Mouse (Mus musculus) stomach, postnatal 0 days (tissue): ENCODE results near the gene Retreg1. TPM values are rescaled to one million over a fixed set of nuclear protein-coding genes. Genes with fewer than 3 reads are reported as not detected.
A peak's percentile ranks its signal among the peaks of the same experiment; 100 is the strongest.
"Not testable (repeated sequence)": the region's sequence is repeated elsewhere in the genome, so short reads cannot be mapped to it uniquely, and the experiment has no call there.

Experiments
- ATAC-seq: fragments of 200-750 bp; cut with Nextera tagmentation; 2 replicates; pipeline ENCODE4 v1.8.0; 2017; ENCODE audit not compliant: low FRiP score, low TSS enrichment
- DNase-seq: peaks from one replicate; pipeline ENCODE4 v3.0.0-alpha.2; 2016; ENCODE audit warnings: low spot score
- H3K27ac ChIP-seq: fragments of 300-500 bp; sonication (generic); replicated peaks from 2 replicates; pipeline ENCODE4 v1.5.1; 2014; ENCODE audit warnings: mild to moderate bottlenecking, control low read depth
- H3K27me3 ChIP-seq: fragments of 300-500 bp; sonication (generic); 2 replicates; pipeline ENCODE4 v1.6.1; 2014; ENCODE audit warnings: low read length; ENCODE audit not compliant: control insufficient read depth, insufficient read depth
- H3K36me3 ChIP-seq: fragments of 300-500 bp; sonication (generic); 2 replicates; pipeline ENCODE4 v1.6.1; 2014; ENCODE audit warnings: low read length, mixed read lengths; ENCODE audit not compliant: control insufficient read depth, insufficient read depth
- H3K4me1 ChIP-seq: fragments of 300-500 bp; sonication (generic); replicated peaks from 2 replicates; pipeline ENCODE4 v1.6.1; 2014; ENCODE audit warnings: antibody characterized with exemption; ENCODE audit not compliant: control insufficient read depth, insufficient read depth
- H3K4me2 ChIP-seq: fragments of 300-500 bp; sonication (generic); replicated peaks from 2 replicates; pipeline ENCODE4 v1.6.1; 2014; ENCODE audit warnings: low read depth, mild to moderate bottlenecking, control low read depth, moderate library complexity
- H3K4me3 ChIP-seq: fragments of 300-500 bp; sonication (generic); 2 replicates; pipeline ENCODE4 v1.5.1; 2014; ENCODE audit warnings: low read depth, low read length, control low read depth
- H3K9ac ChIP-seq: fragments of 300-500 bp; sonication (generic); 2 replicates; pipeline ENCODE4 v1.6.1; 2014; ENCODE audit warnings: mild to moderate bottlenecking, low read length, control low read depth, mixed read lengths
- H3K9me3 ChIP-seq: fragments of 300-500 bp; sonication (generic); 2 replicates; pipeline ENCODE4 v1.6.1; 2016; ENCODE audit warnings: low read length; ENCODE audit not compliant: control insufficient read depth
- CTCF ChIP-seq: IDR thresholded peaks from 2 replicates; pipeline ENCODE4 v1.5.1; 2016; ENCODE audit warnings: antibody characterized with exemption, low read depth, mild to moderate bottlenecking, moderate library complexity
- EP300 ChIP-seq: optimal IDR thresholded peaks from 2 replicates; pipeline ENCODE3; 2016; ENCODE audit warnings: antibody characterized with exemption
- WGBS: fragments of 180-500 bp; shearing (Covaris S2); extraction: QIAGEN DNeasy Blood & Tissue Kit; methylation state at CpG from one replicate; pipeline ENCODE4 v1.1.7; 2014; 5-methylcytosine and 5-hydroxymethylcytosine counted together
- polyA plus RNA-seq: library from polyadenylated mRNA; unstranded; fragments of >200 nt; fragmentation: Nextera tagmentation; extraction: Ambion mirVana; gene quantifications from 2 replicates; pipeline ENCODE4 v1.2.1, GENCODE M21; 2015

Gene Retreg1
- polyA plus RNA-seq, 1 experiment from 2014 or later, result 32.8 TPM

DNA sequence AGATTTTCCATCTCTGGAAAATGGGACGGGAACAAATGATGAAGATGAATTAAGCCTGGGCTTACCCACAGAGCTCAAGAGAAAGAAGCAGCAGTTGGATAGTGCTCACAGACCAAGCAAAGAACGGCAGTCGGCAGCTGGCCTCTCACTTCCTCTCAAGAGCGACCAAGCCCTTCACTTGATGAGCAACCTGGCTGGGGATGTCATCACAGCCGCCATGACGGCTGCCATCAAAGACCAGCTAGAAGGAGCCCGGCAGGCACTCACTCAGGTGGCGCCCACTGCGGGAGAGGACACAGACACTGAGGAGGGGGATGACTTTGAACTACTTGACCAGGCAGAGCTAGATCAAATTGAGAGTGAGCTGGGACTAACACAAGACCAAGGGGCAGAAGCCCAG, 128.6 kb downstream of the Retreg1 start:
- Histone ChIP-seq H3K4me2 (no peak overlapping the region), H3K9ac (no peak overlapping the region), H3K4me1 (no peaks in the 10 kb centered on the region), H3K36me3 (0 out of 2 replicates have a peak, but pooled peaks cover 2% of the 10 kb centered on the region), H3K4me3 (no peak overlapping the region), H3K9me3 (no peaks in the 10 kb centered on the region), H3K27ac (no peak overlapping the region), H3K27me3 (no peaks in the 10 kb centered on the region)
- ATAC-seq, result no peak
- DNase-seq, result no peak
- 84% methylated on average over 9 of the region's 9 CpGs for WGBS
- TF ChIP-seq CTCF, result no peak
- TF ChIP-seq EP300, result no peak

- Histone ChIP-seq H3K4me3 (no peak overlapping the region), H3K36me3 (0 out of 2 replicates have a peak, but pooled peaks cover 2% of the 10 kb centered on the region), H3K27ac (no peak overlapping the region), H3K9ac (no peak overlapping the region), H3K4me1 (no peaks in the 10 kb centered on the region), H3K27me3 (no peaks in the 10 kb centered on the region), H3K9me3 (no peaks in the 10 kb centered on the region), H3K4me2 (no peak overlapping the region)
- TF ChIP-seq EP300 (no peak), CTCF (no peak)
- 86% methylated on average over 5 of the region's 5 CpGs for WGBS
- DNase-seq (no peak), ATAC-seq (no peak)
These were observed 129.8 kb downstream of the Retreg1 start for GRCm38 (mm10) chr15:25972758-25973157.

DNA sequence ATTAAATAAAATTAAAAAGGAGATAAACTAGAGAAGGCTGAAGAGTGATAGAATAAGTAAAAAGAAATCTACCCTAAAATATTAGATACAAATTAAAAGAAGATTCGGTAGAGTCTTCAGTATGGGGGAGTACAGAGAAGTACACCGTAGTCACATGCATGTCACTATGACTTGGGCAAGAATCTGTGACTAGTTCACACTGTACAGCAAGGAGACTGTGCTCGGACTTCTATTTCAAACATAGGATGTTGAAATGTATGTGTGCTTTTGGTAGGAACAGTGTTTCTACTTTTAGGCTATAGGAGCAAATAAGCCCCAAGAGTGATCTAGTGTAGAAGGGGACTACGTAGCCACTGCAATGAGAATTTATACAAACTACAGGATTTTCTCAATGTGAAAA, 131.4 kb downstream of the Retreg1 start:
- no peaks in the 10 kb centered on the region for H3K4me1 ChIP-seq
- no peak for DNase-seq
- ATAC-seq, result no peak
- no peaks in the 10 kb centered on the region for H3K27me3 ChIP-seq
- no peak overlapping the region for H3K4me2 ChIP-seq
- TF ChIP-seq EP300 (no peak), CTCF (no peak)
- H3K27ac ChIP-seq, result no peak overlapping the region
- H3K4me3 ChIP-seq, result no peak overlapping the region
- H3K36me3 ChIP-seq, result 0 out of 2 replicates have a peak, but pooled peaks cover 2% of the 10 kb centered on the region
- no peak overlapping the region for H3K9ac ChIP-seq
- H3K9me3 ChIP-seq, result no peaks in the 10 kb centered on the region
- WGBS, result 92% methylated on average over 4 of the region's 4 CpGs

- Histone ChIP-seq H3K4me3 (no peak overlapping the region), H3K9ac (no peak overlapping the region), H3K4me2 (no peak overlapping the region), H3K36me3 (0 out of 2 replicates have a peak, but pooled peaks cover 2% of the 10 kb centered on the region), H3K27ac (no peak overlapping the region), H3K27me3 (no peaks in the 10 kb centered on the region), H3K9me3 (no peaks in the 10 kb centered on the region), H3K4me1 (no peaks in the 10 kb centered on the region)
- DNase-seq, result no peak
- ATAC-seq, result no peak
- no peak for TF ChIP-seq CTCF
- no peak for TF ChIP-seq EP300
- 90% methylated on average over 6 of the region's 6 CpGs for whole genome bisulfite sequencing
These were observed 132.8 kb downstream of the Retreg1 start for GRCm38 (mm10) chr15:25975810-25976209.

GRCm38 (mm10) chr15:25983614-25984013, 140.6 kb downstream of the Retreg1 start:
- H3K4me1 ChIP-seq, DNase-seq, H3K36me3 ChIP-seq, ATAC-seq, H3K27me3 ChIP-seq, H3K9me3 ChIP-seq: not testable (repeated sequence)
- WGBS, result 20% methylated on average over 6 of the region's 6 CpGs
- Histone ChIP-seq H3K4me2 (peak overlapping the region; percentile 54), H3K27ac (peak overlapping the region; percentile 69), H3K4me3 (peak overlapping the region; percentile 97), H3K9ac (peak overlapping the region; percentile 59)

DNA sequence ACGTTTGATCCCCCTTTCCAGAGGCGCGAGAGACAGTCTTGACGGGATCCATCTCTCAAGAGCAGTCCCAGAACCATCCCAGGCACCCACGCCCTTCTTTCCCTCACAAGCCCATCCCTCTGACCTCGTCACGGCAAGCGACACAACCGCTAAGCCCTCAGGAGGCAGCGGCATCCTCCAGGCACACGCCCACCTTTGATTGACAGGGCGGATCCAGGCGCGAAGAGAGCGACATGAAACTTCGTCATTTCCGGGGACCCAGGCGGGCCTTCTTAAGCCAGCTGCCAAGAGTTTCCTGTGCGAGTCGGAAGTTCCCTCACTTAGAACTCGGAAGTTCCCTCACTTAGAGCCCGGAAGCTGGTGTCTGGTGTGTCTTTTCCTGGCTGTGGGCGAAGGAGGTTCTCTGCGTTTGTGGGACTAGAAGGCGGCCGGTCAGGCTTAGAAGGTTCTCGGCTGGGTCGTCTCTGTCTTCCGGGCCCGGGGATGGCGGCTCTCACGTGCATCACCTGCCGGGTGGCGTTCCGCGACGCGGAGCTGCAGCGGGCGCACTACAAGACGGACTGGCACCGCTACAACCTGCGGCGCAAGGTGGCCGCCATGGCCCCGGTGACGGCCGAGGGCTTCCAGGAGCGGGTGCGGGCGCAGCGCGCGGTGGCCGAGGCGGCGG, 141.2 kb downstream of the Retreg1 start, which contains the start of gene Zfp622:
Zfp622 (plus strand) TSS at position 300 of the 667 bp plus-strand sequence.
- Histone ChIP-seq H3K4me1 (peaks cover 6% of the 10 kb centered on the region), H3K4me2 (peak within 1 kb of the TSS; percentile 96), H3K9ac (peak within 1 kb of the TSS; percentile 93), H3K27ac (peak within 1 kb of the TSS; percentile 93), H3K4me3 (peak within 1 kb of the TSS; percentile 97), H3K27me3 (no peaks in the 10 kb centered on the region), H3K9me3 (no peaks in the 10 kb centered on the region), H3K36me3 (no peaks in the 10 kb centered on the region)
- WGBS, result under 1% methylated on average over 57 of the region's 57 CpGs
- DNase-seq (peak; percentile 97), ATAC-seq (peak; percentile 99)
- TF ChIP-seq EP300 (no peak), CTCF (no peak)
